Mouse (Mus musculus): Measurements from ENCODE around the gene Ackr3. TPM values are rescaled to one million over a fixed set of nuclear protein-coding genes. Genes with fewer than 3 reads are reported as not detected.

The Ackr3 gene
- total RNA-seq, 2 experiments from 2014 or later = 16.6 to 16.7 TPM

- DNase-seq = no peak
Measured at GRCm38 (mm10) chr1:90204821-90205220, 1.0 kb downstream of the Ackr3 start.

GRCm38 (mm10) chr1:90205223-90205622 lies 1.4 kb downstream of the Ackr3 start:
- DNase-seq = peak; percentile 41

GRCm38 (mm10) chr1:90206684-90207083 lies 2.9 kb downstream of the Ackr3 start:
- DNase-seq = no peak

GRCm38 (mm10) chr1:90207279-90207678 lies 3.5 kb downstream of the Ackr3 start:
- no peak for DNase-seq

- DNase-seq = no peak
Measured at GRCm38 (mm10) chr1:90207739-90208502, 4.1 kb downstream of the Ackr3 start.

GRCm38 (mm10) chr1:90208503-90208860 lies 4.7 kb downstream of the Ackr3 start:
- no peak for DNase-seq

- DNase-seq = no peak
Measured at GRCm38 (mm10) chr1:90209069-90209468, 5.3 kb downstream of the Ackr3 start.

GRCm38 (mm10) chr1:90209741-90210140 lies 6.0 kb downstream of the Ackr3 start:
- DNase-seq = no peak

- no peak for DNase-seq
Measured at GRCm38 (mm10) chr1:90210346-90210745, 6.6 kb downstream of the Ackr3 start.

- no peak for DNase-seq
Measured at GRCm38 (mm10) chr1:90210761-90211160, 7.0 kb downstream of the Ackr3 start.

- no peak for DNase-seq
Measured at GRCm38 (mm10) chr1:90212376-90212775, 8.6 kb downstream of the Ackr3 start.

GRCm38 (mm10) chr1:90212901-90213300 lies 9.1 kb downstream of the Ackr3 start:
- DNase-seq = no peak

- DNase-seq = no peak
Measured at GRCm38 (mm10) chr1:90214021-90214420, 10.2 kb downstream of the Ackr3 start.

- DNase-seq = no peak
Measured at GRCm38 (mm10) chr1:90214926-90215325, 11.1 kb downstream of the Ackr3 start.

GRCm38 (mm10) chr1:90215881-90216280 lies 12.1 kb downstream of the Ackr3 start:
- no peak for DNase-seq

- DNase-seq = no peak
Measured at GRCm38 (mm10) chr1:90216395-90216794, 12.6 kb downstream of the Ackr3 start.

- no peak for DNase-seq
Measured at GRCm38 (mm10) chr1:90220280-90220679, 16.5 kb downstream of the Ackr3 start.

- DNase-seq = no peak
Measured at GRCm38 (mm10) chr1:90220844-90221243, 17.1 kb downstream of the Ackr3 start.

GRCm38 (mm10) chr1:90221811-90222361 lies 18.1 kb downstream of the Ackr3 start:
- no peak for DNase-seq

GRCm38 (mm10) chr1:90222427-90222901 lies 18.7 kb downstream of the Ackr3 start:
- no peak for DNase-seq

- no peak for DNase-seq
Measured at GRCm38 (mm10) chr1:90223006-90223405, 19.2 kb downstream of the Ackr3 start.

- DNase-seq = peak; percentile 55
Measured at GRCm38 (mm10) chr1:90225603-90226254, 21.9 kb downstream of the Ackr3 start.

GRCm38 (mm10) chr1:90227684-90228322 lies 24.0 kb downstream of the Ackr3 start:
- no peak for DNase-seq

All from gastrocnemius, postnatal 10 days (tissue).